Mouse (Mus musculus): Measurements from ENCODE around the gene Dyrk2. TPM values are rescaled to one million over a fixed set of nuclear protein-coding genes. Genes with fewer than 3 reads are reported as not detected.
A peak's percentile ranks its signal among the peaks of the same experiment; 100 is the strongest.

The Dyrk2 gene
- 10 to 100 TPM in 1 of 2 experiments, 1 to 10 TPM in 1; 8.0 to 11.0 TPM for polyA plus RNA-seq (2017; shearing (Covaris generic))

- no peak for ATAC-seq
These were observed at the start of gene Dyrk2 for GRCm38 (mm10) chr10:118870201-118870980. Dyrk2 (minus strand) TSS chr10:118870209.

- ATAC-seq, result no peak
These were observed 32.6 kb upstream of the Dyrk2 start for GRCm38 (mm10) chr10:118902625-118903024.

- no peak for ATAC-seq
These were observed 23.6 kb upstream of the Dyrk2 start for GRCm38 (mm10) chr10:118893645-118894044.

- ATAC-seq, result no peak
These were observed 14.1 kb upstream of the Dyrk2 start for GRCm38 (mm10) chr10:118884126-118884525.

GRCm38 (mm10) chr10:118883317-118883716, 13.3 kb upstream of the Dyrk2 start:
- ATAC-seq, result peak; percentile 12

GRCm38 (mm10) chr10:118882258-118882885, 12.4 kb upstream of the Dyrk2 start:
- ATAC-seq, result peak; percentile 98

GRCm38 (mm10) chr10:118880776-118881175, 10.8 kb upstream of the Dyrk2 start:
- no peak for ATAC-seq

- ATAC-seq, result no peak
These were observed 2.2 kb upstream of the Dyrk2 start for GRCm38 (mm10) chr10:118872196-118872595.

GRCm38 (mm10) chr10:118869591-118870001, 413 bp downstream of the Dyrk2 start:
- ATAC-seq, result peak; percentile 94

GRCm38 (mm10) chr10:118868601-118869590, 1.1 kb downstream of the Dyrk2 start:
- peak; percentile 34 for ATAC-seq

- no peak for ATAC-seq
These were observed 2.0 kb downstream of the Dyrk2 start for GRCm38 (mm10) chr10:118867896-118868600.

- ATAC-seq, result no peak
These were observed 2.6 kb downstream of the Dyrk2 start for GRCm38 (mm10) chr10:118867304-118867895.

- ATAC-seq, result no peak
These were observed 5.0 kb downstream of the Dyrk2 start for GRCm38 (mm10) chr10:118864976-118865375.

- no peak for ATAC-seq
These were observed 6.4 kb downstream of the Dyrk2 start for GRCm38 (mm10) chr10:118863611-118864010.

- no peak for ATAC-seq
These were observed 7.8 kb downstream of the Dyrk2 start for GRCm38 (mm10) chr10:118862233-118862632.

GRCm38 (mm10) chr10:118861234-118862025, 8.6 kb downstream of the Dyrk2 start:
- ATAC-seq, result no peak

- no peak for ATAC-seq
These were observed 10.4 kb downstream of the Dyrk2 start for GRCm38 (mm10) chr10:118859655-118860054.

- ATAC-seq, result peak; percentile 66
These were observed 15.4 kb downstream of the Dyrk2 start for GRCm38 (mm10) chr10:118854641-118855040.

GRCm38 (mm10) chr10:118852554-118852953, 17.5 kb downstream of the Dyrk2 start:
- no peak for ATAC-seq

- no peak for ATAC-seq
These were observed 21.5 kb downstream of the Dyrk2 start for GRCm38 (mm10) chr10:118848501-118848900.

Data from activated CD4-positive, CD25-positive, alpha-beta regulatory T cell, adult 4 months (primary cell).